Mouse (Mus musculus): ENCODE measurements around the gene Gan.

Gene Gan

GRCm38 (mm10) chr8:117200803-117201202 is 42.9 kb downstream of the Gan start:
- DNase-seq (ENCODE audit: low read depth, low spot score), result peak; percentile 76

DNA sequence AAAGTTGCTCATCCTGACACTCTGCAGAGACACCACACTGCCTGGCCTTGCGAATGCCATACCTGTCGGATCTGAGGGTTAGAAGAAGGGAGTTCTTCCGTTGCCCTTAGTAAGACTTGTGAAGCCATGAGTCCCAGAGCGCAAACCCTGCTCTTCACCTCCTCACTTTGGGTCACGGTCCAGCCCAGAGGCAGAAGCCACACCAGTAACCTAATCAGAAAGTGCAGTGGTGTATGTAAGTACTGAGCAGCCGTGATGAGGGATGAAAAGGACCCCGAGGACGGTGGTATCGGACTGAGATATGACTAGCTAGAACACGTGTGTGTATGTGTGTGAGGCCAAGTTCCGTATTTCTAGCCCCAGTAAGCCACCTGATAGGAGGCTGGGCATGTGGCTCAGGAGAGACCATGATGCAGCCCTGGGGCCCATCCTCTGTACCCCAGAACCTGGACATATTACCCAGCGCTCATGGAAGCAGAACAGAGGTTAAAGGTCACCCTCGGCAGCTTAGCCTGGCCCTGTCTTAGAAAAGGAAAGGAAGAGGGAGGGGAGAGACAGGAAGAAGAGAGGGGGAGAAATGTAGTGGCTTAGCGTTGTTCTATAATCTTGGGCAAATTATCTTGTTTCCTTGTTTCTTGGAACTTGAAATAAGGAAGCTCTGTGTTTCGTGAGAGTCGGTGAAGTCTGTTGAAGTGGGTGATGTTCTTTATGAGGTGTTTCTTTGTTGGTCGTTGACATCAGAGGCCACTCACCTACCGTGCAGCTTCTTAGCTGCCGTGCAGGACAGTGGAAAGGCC is 43.5 kb downstream of the Gan start:
- peak; percentile 12 for DNase-seq (ENCODE audit: low read depth, low spot score)

GRCm38 (mm10) chr8:117203085-117203484 is 45.1 kb downstream of the Gan start:
- no peak for DNase-seq (ENCODE audit: low read depth, low spot score)

DNA sequence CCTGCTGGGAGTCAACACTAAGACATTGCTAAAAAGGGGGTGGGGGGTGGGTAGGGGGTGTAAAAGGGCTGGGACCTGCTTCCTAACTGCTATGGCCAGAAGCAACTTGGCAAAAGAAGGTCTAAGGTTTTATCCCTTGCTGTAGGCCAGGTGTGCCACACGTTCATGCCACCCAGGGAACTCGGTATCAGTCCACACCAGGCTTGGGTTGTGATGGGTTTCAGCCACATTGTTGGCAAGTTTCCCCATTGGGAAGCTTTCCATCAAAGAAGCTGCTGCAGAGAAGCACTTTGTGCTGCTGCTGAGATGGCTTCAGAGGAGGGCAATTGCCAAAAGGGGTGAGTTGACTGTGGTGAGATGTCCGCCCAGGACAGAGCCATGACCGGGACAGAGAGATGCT is 47.9 kb downstream of the Gan start:
- no peak for DNase-seq (ENCODE audit: low read depth, low spot score)

- DNase-seq (ENCODE audit: low read depth, low spot score), result no peak
Measured at GRCm38 (mm10) chr8:117206636-117207035, 48.7 kb downstream of the Gan start.

GRCm38 (mm10) chr8:117209150-117209549 is 51.2 kb downstream of the Gan start:
- DNase-seq (ENCODE audit: low read depth, low spot score), result no peak

DNA sequence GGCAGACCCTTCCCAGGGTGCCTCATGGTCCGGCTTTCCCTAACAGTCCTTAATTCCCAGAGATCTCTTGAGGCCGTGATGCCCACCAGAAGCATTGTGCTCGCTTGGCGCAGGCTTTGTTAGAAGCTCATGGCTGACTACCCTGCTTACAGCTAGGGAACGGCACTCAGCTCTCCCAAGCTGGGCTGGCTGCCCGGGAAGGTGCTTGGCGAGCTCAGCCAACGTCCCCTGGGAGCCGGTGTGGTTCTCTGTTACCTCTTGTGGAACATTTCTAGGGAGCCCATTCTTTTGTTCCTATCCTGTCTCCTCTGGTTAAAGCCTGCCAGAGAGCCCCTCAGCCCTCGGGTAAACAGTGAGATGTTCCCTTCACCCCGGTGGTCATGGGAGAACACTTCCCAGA is 54.2 kb downstream of the Gan start:
- DNase-seq (ENCODE audit: low read depth, low spot score), result no peak

- no peak for DNase-seq (ENCODE audit: low read depth, low spot score)
Measured at GRCm38 (mm10) chr8:117217724-117218123, 59.8 kb downstream of the Gan start.

- DNase-seq (ENCODE audit: low read depth, low spot score), result no peak
Measured at GRCm38 (mm10) chr8:117222396-117222795, 64.5 kb downstream of the Gan start.

GRCm38 (mm10) chr8:117224630-117225029 is 66.7 kb downstream of the Gan start:
- peak; percentile 80 for DNase-seq (ENCODE audit: low read depth, low spot score)

DNA sequence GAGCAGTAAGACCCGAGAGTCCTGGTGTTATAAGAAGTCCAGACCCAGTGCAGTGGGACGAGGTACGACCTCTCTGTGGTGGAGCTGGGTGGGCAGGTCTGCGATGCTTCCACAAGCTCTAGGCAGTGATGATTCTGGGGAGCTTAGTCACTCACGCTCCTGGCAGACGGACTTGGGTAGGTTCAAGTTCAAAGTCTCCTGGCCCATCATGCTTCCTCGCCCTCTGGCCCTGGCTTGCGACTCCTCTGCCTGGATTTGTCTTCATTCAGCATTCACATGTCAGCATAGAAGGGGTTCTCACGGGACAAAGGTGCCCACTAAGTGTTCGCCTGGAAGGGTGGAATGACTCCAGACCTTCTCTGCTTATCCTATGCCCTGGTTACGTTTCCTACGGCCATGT is 68.4 kb downstream of the Gan start:
- no peak for DNase-seq (ENCODE audit: low read depth, low spot score)

DNA sequence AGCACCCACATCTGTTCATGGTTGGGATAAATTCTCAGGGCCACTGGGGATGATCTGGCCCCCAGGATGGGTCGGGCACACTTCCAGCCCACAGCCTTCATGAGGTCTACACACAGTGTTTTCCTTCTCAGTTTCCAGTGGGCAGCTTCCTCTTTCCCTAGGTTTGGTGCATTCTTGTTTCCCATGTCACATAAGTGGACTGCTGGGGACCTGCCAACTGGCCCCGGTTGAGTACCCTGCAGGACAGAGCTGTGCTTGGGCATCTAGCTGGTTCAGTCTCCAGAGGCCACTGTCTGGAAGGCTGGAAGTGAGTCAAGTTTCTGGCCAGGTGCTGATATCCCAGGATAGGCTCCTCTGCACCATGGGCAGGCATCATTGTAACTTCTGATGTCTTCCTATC is 69.4 kb downstream of the Gan start:
- DNase-seq (ENCODE audit: low read depth, low spot score), result no peak

- no peak for DNase-seq (ENCODE audit: low read depth, low spot score)
Measured at GRCm38 (mm10) chr8:117233199-117233598, 75.3 kb downstream of the Gan start.

DNA sequence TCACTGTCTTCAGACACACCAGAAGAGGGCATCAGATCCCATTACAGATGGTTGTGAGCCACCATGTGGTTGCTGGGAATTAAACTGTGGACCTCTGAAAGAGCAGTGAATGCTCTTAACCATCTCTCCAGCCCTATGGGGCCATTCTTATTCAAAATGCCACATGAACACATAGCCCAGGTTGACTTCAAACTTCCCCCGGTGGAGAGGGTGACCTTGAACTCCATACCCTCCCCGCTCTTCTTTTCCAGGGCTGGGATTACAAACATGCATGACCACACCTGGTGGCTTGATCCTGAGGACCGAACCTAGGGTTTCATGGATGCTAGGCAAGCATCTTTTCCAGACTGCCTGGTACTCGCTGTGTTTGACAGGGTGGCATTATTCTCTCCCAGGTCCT is 78.6 kb downstream of the Gan start:
- DNase-seq (ENCODE audit: low read depth, low spot score), result no peak

DNA sequence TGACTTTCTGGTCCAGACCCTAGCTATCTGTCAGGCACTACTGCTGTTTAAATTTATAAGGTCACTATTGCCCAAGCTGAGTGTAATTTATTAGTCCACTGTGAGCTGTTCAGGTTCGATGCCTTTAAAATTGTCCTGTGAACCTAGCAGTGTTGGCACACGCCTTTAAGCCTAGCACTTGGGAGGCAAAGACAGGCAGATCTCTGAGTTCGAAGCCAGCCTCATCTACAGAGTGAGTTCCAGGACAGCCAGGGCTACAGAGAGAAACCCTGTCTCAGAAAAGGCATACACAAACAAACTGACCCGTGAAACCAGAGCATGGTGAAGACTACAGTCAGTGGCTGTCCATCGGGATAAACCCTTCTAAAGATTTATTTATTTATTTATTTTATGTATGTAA is 82.4 kb downstream of the Gan start:
- DNase-seq (ENCODE audit: low read depth, low spot score), result no peak

- no peak for DNase-seq (ENCODE audit: low read depth, low spot score)
Measured at GRCm38 (mm10) chr8:117240841-117241494, 83.0 kb downstream of the Gan start.

DNA sequence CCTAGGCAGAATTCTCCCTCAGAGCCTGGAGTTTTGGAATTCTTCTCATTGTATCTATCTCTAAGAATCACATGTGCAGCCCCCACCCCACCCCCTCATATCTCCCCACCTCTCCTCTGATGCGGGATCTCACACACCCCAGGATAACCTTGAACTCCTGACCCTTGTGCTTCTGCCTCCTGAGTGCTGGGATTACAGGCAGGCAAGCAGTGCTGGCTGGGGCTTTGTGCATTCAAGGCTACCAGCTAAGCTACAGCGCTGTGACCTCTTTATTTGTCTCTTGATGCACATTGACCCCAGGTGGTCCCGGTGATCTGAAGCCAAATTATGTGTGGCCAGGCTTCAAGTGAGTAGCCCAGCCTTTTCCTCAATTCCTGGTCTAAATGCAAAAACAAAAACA is 83.9 kb downstream of the Gan start:
- DNase-seq (ENCODE audit: low read depth, low spot score), result no peak

- DNase-seq (ENCODE audit: low read depth, low spot score), result no peak
Measured at GRCm38 (mm10) chr8:117242286-117242685, 84.4 kb downstream of the Gan start.

DNA sequence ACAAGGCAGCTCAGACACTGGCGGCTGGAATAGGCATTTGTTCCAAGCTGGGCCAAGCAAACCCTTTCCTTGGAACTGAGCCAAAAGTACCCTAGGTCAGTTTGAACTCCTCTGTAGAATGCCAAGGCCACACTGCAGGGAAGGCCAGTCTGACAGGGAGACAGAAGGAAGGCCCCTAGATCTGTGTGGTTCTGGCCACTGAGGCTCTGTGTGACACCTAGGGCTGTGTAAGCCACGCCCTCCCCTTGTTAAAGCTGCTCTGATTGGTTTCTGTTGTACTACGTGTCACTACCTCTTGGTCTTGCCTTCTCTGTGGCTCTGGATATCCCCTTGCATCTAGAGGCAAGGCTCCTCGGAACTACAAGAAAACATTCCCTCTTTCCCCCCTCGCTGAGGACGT is 86.7 kb downstream of the Gan start:
- DNase-seq (ENCODE audit: low read depth, low spot score), result no peak

- no peak for DNase-seq (ENCODE audit: low read depth, low spot score)
Measured at GRCm38 (mm10) chr8:117248341-117248740, 90.4 kb downstream of the Gan start.

DNA sequence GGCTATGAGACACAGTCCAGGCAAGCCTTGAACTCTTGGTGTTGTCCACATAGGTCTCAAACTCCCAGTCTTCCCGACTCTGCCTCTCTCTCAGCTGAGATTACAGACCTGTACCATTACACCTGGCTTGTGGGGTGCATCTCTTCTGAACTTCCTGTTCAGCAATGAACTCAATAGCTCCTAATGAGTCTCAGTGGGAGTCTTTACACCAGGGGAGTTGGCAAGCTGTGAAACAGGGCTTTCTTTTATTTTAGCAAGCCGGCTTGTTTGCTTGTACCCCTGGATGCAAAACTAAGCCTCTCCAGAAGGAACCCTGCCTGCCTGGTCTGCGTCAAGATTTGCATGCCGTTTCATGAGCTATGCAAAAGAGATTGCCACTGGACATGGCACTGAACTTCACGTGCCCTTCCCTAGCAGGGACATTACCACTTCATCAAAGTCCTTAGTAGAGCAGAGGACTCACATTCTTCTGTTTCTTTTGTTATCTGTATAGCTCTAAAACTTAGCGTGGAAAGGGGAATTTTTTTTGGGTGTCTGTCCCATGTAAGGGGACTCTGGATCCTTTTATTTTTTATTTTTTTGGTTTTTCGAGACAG is 93.2 kb downstream of the Gan start:
- DNase-seq (ENCODE audit: low read depth, low spot score), result no peak

GRCm38 (mm10) chr8:117252650-117253049 is 94.7 kb downstream of the Gan start:
- DNase-seq (ENCODE audit: low read depth, low spot score), result no peak
